Mouse (Mus musculus) stomach, embryonic 14.5 days (tissue): Measurements from ENCODE around the gene Sidt1. TPM values are rescaled to one million over a fixed set of nuclear protein-coding genes. Genes with fewer than 3 reads are reported as not detected.

Source experiments
- ATAC-seq: fragments of 200-750 bp; cut with Nextera tagmentation; 2 replicates; pipeline ENCODE4 v1.8.0; 2017; ENCODE audit warnings: low read depth, moderate TSS enrichment; ENCODE audit not compliant: insufficient number of reproducible peaks, insufficient read depth, low FRiP score
- H3K27ac ChIP-seq: fragments of 300-500 bp; sonication (generic); 2 replicates; pipeline ENCODE4 v1.5.1; 2014; ENCODE audit warnings: mild to moderate bottlenecking, low read length, moderate library complexity, mixed read lengths
- H3K27me3 ChIP-seq: fragments of 300-500 bp; sonication (generic); 2 replicates; pipeline ENCODE4 v1.6.1; 2014; ENCODE audit warnings: low read length, control low read depth, mixed read lengths; ENCODE audit not compliant: control insufficient read depth, insufficient read depth
- H3K36me3 ChIP-seq: fragments of 300-500 bp; sonication (generic); 2 replicates; pipeline ENCODE4 v1.6.1; 2014; ENCODE audit warnings: mild to moderate bottlenecking, control low read depth, low read length, moderate library complexity, mixed read lengths; ENCODE audit not compliant: control insufficient read depth, insufficient read depth
- H3K4me1 ChIP-seq: fragments of 300-500 bp; sonication (generic); 2 replicates; pipeline ENCODE4 v1.6.1; 2014; ENCODE audit warnings: low read length, control low read depth, mixed read lengths; ENCODE audit not compliant: control insufficient read depth, insufficient read depth
- H3K4me2 ChIP-seq: fragments of 300-500 bp; sonication (generic); replicated peaks from 2 replicates; pipeline ENCODE4 v1.6.1; 2014; ENCODE audit warnings: low read depth, low read length, control low read depth
- H3K4me3 ChIP-seq: fragments of 300-500 bp; sonication (generic); 2 replicates; pipeline ENCODE4 v1.5.1; 2014; ENCODE audit warnings: low read depth, low read length, control low read depth
- H3K9ac ChIP-seq: fragments of 300-500 bp; sonication (generic); replicated peaks from 2 replicates; pipeline ENCODE4 v1.6.1; 2014; ENCODE audit warnings: low read depth, mild to moderate bottlenecking, control low read depth, low read length, moderate library complexity, mixed read lengths
- H3K9me3 ChIP-seq: fragments of 300-500 bp; sonication (generic); 2 replicates; pipeline ENCODE4 v1.6.1; 2016; ENCODE audit warnings: low read depth, low read length, control low read depth; ENCODE audit not compliant: control insufficient read depth
- WGBS: fragments of 180-500 bp; shearing (Covaris S2); extraction: QIAGEN DNeasy Blood & Tissue Kit; methylation state at CpG from one replicate; pipeline ENCODE4 v1.1.7; 2014; 5-methylcytosine and 5-hydroxymethylcytosine counted together
- polyA plus RNA-seq: library from polyadenylated mRNA; unstranded; fragments of >200 nt; fragmentation: Nextera tagmentation; extraction: Ambion mirVana; gene quantifications from 2 replicates; pipeline ENCODE4 v1.2.1, GENCODE M21; 2014

The Sidt1 gene
- polyA plus RNA-seq, 1 experiment from 2014 or later = 4.5 TPM

DNA sequence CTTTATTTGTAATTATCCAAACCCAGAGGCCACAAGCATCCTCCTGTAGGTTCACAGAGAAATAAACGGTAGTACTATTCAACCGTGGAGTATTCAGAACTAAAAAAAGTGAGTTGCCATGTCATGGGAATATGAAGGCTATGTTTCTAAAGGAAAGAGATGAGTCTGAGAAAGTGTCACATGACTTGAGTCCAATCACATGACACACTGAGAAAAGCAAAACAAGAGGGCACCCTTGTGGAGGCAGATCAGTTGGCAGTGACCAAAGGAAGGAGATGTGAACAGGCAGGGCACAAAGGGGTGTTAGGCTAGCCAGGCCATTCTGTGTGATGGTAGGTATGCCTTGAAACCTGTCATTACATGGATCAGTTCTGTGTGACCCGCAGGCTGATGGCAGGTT lies 80.3 kb downstream of the Sidt1 start:
- peaks cover 4% of the 10 kb centered on the region; the same call in 1 of the 2 replicates for H3K4me1 ChIP-seq
- no peak overlapping the region for H3K9ac ChIP-seq
- H3K4me3 ChIP-seq = no peak overlapping the region
- H3K36me3 ChIP-seq = no peaks in the 10 kb centered on the region
- H3K27me3 ChIP-seq = no peaks in the 10 kb centered on the region
- H3K4me2 ChIP-seq = no peak overlapping the region
- 89% methylated on average over 3 of the region's 3 CpGs for WGBS
- H3K27ac ChIP-seq = no peak overlapping the region
- no peak for ATAC-seq
- H3K9me3 ChIP-seq = no peaks in the 10 kb centered on the region

DNA sequence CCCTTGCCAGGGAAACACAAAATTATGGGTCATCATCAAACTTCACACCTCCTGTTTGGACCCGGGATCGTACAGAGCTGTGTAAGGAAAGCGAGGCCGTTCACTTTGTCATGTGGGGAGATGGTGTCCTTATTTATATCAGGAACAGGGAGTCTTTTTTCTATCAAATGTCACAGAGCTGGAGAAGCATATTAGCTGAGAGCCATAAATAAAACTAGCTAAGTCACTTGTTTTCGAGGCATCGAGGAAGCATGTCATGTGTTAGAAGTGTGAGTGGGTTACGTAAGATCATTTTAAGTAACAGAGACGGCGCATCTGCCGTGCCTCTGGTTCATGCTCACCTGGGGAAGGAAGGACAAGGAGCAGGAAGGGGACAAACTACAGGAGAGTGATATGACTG lies 83.0 kb downstream of the Sidt1 start:
- ATAC-seq = no peak
- Histone ChIP-seq H3K27me3 (no peaks in the 10 kb centered on the region), H3K4me1 (peaks cover 3% of the 10 kb centered on the region; the same call in 1 of the 2 replicates), H3K9ac (no peak overlapping the region), H3K4me3 (no peak overlapping the region), H3K36me3 (no peaks in the 10 kb centered on the region), H3K9me3 (no peaks in the 10 kb centered on the region), H3K27ac (no peak overlapping the region), H3K4me2 (no peak overlapping the region)
- 85% methylated on average over 10 of the region's 10 CpGs for WGBS

DNA sequence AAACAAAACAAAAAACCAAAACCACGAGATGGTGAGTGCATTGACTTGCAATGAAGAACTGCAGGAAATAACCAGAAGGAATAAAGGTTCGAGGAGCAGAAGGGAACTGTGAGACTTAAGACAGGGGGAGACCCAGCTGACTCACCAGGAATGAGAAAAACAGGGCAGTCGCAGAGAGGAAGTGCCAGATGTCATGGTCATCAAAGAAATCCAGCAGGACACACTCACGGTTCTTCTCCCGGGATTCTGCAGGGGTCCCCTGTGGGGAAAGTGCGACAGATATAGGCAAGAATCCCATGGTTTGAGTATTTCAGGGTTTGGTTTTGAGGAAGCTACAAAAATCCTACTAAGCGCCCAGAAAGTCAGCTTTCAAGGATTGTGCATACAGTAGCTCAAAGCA lies 89.7 kb downstream of the Sidt1 start:
- ATAC-seq = no peak
- H3K4me1 ChIP-seq = no peaks in the 10 kb centered on the region
- no peak overlapping the region for H3K4me2 ChIP-seq
- H3K36me3 ChIP-seq = no peaks in the 10 kb centered on the region
- no peak overlapping the region for H3K9ac ChIP-seq
- 68% methylated on average over 7 of the region's 7 CpGs for WGBS
- no peak overlapping the region for H3K4me3 ChIP-seq
- no peak overlapping the region for H3K27ac ChIP-seq
- no peaks in the 10 kb centered on the region for H3K27me3 ChIP-seq
- no peaks in the 10 kb centered on the region for H3K9me3 ChIP-seq

DNA sequence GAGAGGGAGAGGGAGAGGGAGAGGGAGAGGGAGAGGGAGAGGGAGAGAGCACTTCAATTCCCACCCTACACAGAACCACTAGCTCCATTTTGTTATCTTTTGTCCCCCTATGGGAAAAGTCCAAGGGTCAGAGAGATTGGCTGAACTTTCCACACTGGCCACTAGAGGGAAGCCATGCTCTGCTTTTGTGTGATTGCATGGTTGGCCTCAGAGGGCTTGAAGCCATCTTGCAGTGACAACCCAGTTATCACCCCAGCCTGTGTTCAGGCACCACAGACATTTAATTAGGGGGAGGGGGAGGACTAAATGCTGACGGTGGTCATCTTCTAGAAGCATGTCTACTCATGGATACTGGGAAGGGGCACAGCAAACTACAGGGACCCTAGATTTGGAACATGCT lies 90.4 kb downstream of the Sidt1 start:
- peak; percentile 42; the same call in 1 of the 2 replicates for ATAC-seq
- no peaks in the 10 kb centered on the region for H3K27me3 ChIP-seq
- no peaks in the 10 kb centered on the region for H3K9me3 ChIP-seq
- H3K36me3 ChIP-seq = no peaks in the 10 kb centered on the region
- H3K4me3 ChIP-seq = no peak overlapping the region
- no peaks in the 10 kb centered on the region for H3K4me1 ChIP-seq
- H3K9ac ChIP-seq = no peak overlapping the region
- H3K4me2 ChIP-seq = no peak overlapping the region
- no peak overlapping the region for H3K27ac ChIP-seq
- WGBS = 0% methylated on average over 1 of the region's 1 CpGs

DNA sequence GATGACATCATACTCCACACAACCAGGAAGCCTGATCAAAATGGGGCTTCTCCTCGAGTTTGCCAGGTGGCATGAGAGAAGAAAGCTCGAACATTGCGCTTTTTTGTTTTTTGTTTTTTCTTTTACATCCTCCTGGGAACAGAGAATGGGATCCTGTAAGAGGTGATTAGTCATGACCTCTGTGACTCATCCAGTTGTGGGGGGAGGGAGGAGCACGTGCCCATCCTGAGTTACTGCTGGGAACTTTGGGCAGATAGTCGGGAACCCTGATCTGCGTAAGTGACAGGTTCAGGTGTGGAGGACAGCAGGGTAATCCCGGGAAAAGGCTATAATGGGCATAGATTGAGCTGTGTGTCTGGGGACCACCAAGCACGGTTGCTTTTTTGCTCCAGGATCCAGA lies 92.6 kb downstream of the Sidt1 start:
- Histone ChIP-seq H3K4me3 (no peak overlapping the region), H3K27me3 (no peaks in the 10 kb centered on the region), H3K4me2 (no peak overlapping the region), H3K9me3 (no peaks in the 10 kb centered on the region), H3K27ac (no peak overlapping the region), H3K4me1 (no peaks in the 10 kb centered on the region), H3K9ac (no peak overlapping the region), H3K36me3 (no peaks in the 10 kb centered on the region)
- WGBS = 60% methylated on average over 8 of the region's 8 CpGs
- no peak for ATAC-seq

DNA sequence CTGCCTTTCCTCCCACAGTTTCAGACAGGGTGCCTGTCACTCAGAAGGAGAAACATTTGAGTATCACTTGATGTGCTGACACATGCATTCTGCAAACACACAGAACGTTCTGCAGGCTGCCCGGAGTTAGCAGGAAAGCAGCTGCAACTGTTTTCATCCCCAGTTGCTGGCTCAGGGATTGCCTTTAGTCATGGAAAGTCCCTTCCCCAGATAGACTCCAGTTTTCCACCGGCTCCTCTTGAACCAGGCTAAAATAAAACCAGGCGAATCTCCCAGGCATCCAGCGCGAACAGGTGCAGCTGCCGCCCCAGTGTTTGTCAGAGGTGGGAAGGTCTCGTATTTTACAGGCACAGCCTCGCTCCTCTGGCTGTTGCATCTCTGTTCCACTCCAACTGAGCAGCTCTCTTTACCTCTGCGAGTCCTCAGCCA lies 94.1 kb downstream of the Sidt1 start:
- no peak for ATAC-seq
- Histone ChIP-seq H3K27ac (no peak overlapping the region), H3K9me3 (no peaks in the 10 kb centered on the region), H3K9ac (no peak overlapping the region), H3K4me1 (no peaks in the 10 kb centered on the region), H3K27me3 (no peaks in the 10 kb centered on the region), H3K36me3 (no peaks in the 10 kb centered on the region), H3K4me2 (no peak overlapping the region), H3K4me3 (no peak overlapping the region)
- WGBS = 41% methylated on average over 10 of the region's 10 CpGs

DNA sequence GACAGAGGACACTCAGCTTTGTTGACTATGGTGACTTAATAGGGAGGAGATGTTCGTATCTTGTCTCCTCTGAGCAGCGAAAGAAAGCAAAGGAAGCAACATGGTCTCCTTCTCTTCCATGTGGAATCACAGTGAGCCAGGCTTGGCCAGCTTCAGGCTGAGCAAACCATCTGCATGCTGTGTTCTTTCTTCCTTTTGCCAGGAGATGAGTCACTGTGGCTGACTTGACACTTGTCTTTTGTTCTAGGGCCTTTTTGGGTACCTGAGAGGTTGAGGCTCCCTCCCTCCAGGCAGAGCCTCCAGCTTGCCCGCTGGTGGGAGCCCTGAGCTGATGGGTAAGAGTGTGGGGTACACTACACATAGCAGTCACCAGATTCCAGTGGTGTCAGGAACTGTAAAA lies 95.2 kb downstream of the Sidt1 start:
- no peaks in the 10 kb centered on the region for H3K36me3 ChIP-seq
- ATAC-seq = no peak
- WGBS = 79% methylated on average over 3 of the region's 3 CpGs
- H3K9me3 ChIP-seq = no peaks in the 10 kb centered on the region
- no peak overlapping the region for H3K27ac ChIP-seq
- H3K27me3 ChIP-seq = no peaks in the 10 kb centered on the region
- no peak overlapping the region for H3K9ac ChIP-seq
- no peak overlapping the region for H3K4me2 ChIP-seq
- H3K4me1 ChIP-seq = 0 out of 2 replicates have a peak, but pooled peaks cover 3% of the 10 kb centered on the region
- no peak overlapping the region for H3K4me3 ChIP-seq

DNA sequence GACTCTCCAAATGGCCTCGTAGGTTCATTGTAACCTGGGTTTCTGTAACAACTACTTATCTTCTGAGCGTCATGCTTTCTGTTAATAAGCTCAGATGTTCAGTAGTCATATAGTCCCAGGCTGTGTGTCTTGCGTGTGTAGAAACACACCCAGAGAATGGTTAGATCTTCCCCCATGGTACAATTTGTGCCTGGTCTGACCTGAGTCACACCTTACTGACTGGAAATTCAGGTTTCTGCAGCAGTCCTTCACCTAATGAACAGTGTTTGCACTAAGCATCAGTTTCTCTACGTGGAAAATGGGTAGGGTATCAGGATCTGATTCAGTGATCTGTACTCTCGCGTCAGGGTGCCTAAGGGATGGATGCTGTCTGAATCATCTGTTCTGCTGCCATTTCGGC lies 100.0 kb downstream of the Sidt1 start:
- Histone ChIP-seq H3K9ac (no peak overlapping the region), H3K27me3 (no peaks in the 10 kb centered on the region), H3K36me3 (no peaks in the 10 kb centered on the region), H3K9me3 (peaks cover 4% of the 10 kb centered on the region; the same call in 1 of the 2 replicates), H3K4me3 (no peak overlapping the region), H3K4me1 (0 out of 2 replicates have a peak, but pooled peaks cover 3% of the 10 kb centered on the region), H3K27ac (no peak overlapping the region), H3K4me2 (no peak overlapping the region)
- WGBS = 84% methylated on average over 7 of the region's 7 CpGs
- no peak for ATAC-seq

DNA sequence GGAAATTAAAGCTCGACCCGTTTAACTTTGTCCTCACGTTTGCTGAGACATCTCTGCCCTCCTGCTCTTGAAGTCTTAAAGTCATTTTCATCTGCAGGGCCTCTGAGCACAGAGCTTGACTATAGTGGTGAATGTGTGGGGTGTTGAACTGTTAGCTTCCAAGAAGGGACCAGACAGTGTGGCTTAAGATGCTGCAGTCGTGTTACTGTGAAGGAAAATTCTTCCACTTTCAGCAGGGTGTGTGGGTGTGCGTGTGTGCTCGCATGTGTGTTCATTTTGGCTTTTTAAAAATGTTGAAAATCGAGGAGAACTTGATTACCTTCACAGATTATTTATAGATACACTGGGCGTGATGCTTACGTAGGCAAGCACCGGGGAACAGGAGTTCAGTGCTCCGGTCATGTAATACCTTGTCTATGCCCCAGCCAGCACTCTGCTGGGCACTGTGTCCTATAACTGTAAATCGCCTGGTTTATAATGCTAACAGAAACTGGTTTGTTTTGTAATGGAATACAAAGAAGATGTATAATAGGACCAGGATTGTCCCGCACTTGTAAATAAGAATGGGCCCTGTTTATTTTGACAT lies 106.2 kb downstream of the Sidt1 start:
- Histone ChIP-seq H3K36me3 (no peaks in the 10 kb centered on the region), H3K27me3 (no peaks in the 10 kb centered on the region), H3K4me1 (no peaks in the 10 kb centered on the region), H3K27ac (no peak overlapping the region), H3K4me3 (no peak overlapping the region), H3K4me2 (no peak overlapping the region), H3K9me3 (peaks cover 4% of the 10 kb centered on the region; the same call in 1 of the 2 replicates), H3K9ac (no peak overlapping the region)
- 86% methylated on average over 13 of the region's 13 CpGs for WGBS
- ATAC-seq = no peak
